Mouse (Mus musculus) heart, embryonic 14.5 days (tissue): ENCODE measurements around the gene Fbxo21. TPM values are rescaled to one million over a fixed set of nuclear protein-coding genes. Genes with fewer than 3 reads are reported as not detected.
A peak's percentile ranks its signal among the peaks of the same experiment; 100 is the strongest.

ENCODE experiments used
- ATAC-seq: fragments of 200-750 bp; cut with Nextera tagmentation; 2 replicates; pipeline ENCODE4 v1.8.0; 2017; ENCODE audit warnings: low read depth, moderate TSS enrichment; ENCODE audit not compliant: insufficient number of reproducible peaks, insufficient read depth, low FRiP score
- H3K27ac ChIP-seq, 2 experiments: fragments of 200-500 bp in 1 of 2; fragments of 300-500 bp in 1 of 2; sonication (generic) in 1 of 2; replicated peaks in 1 of 2; 2 replicates each; pipeline ENCODE4 v1.5.1; 2012 to 2014; ENCODE audit warnings: low read depth in 2 of 2, low read length in 2 of 2, control low read depth in 1 of 2, mild to moderate bottlenecking in 1 of 2, mixed read lengths in 1 of 2; ENCODE audit not compliant: control insufficient read depth in 1 of 2, insufficient read depth in 1 of 2
- H3K27me3 ChIP-seq: fragments of 300-500 bp; sonication (generic); 2 replicates; pipeline ENCODE4 v1.6.1; 2014; ENCODE audit warnings: mild to moderate bottlenecking, low read length, control low read depth; ENCODE audit not compliant: control insufficient read depth, insufficient read depth
- H3K36me3 ChIP-seq: fragments of 300-500 bp; sonication (generic); 2 replicates; pipeline ENCODE4 v1.6.1; 2014; ENCODE audit warnings: mild to moderate bottlenecking, control low read depth, low read length, mixed read lengths; ENCODE audit not compliant: control insufficient read depth, insufficient read depth
- H3K4me1 ChIP-seq, 2 experiments: fragments of 200-500 bp in 1 of 2; fragments of 300-500 bp in 1 of 2; sonication (generic) in 1 of 2; 2 replicates each; pipeline ENCODE4 v1.6.1; 2012 to 2014; ENCODE audit warnings: low read length in 2 of 2, control low read depth in 1 of 2, mixed read lengths in 1 of 2; ENCODE audit not compliant: control insufficient read depth in 2 of 2, insufficient read depth in 2 of 2
- H3K4me2 ChIP-seq: fragments of 300-500 bp; sonication (generic); 2 replicates; pipeline ENCODE4 v1.6.1; 2014; ENCODE audit warnings: mild to moderate bottlenecking, low read length
- H3K4me3 ChIP-seq, 2 experiments: fragments of 200-500 bp in 1 of 2; fragments of 300-500 bp in 1 of 2; sonication (generic) in 1 of 2; 2 replicates each; pipeline ENCODE4 v1.5.1; 2012 to 2014; ENCODE audit warnings: low read length in 2 of 2, mild to moderate bottlenecking in 2 of 2, control low read depth in 1 of 2, low read depth in 1 of 2, moderate library complexity in 1 of 2; ENCODE audit not compliant: control insufficient read depth in 1 of 2, insufficient read depth in 1 of 2
- H3K9ac ChIP-seq: fragments of 300-500 bp; sonication (generic); 2 replicates; pipeline ENCODE4 v1.6.1; 2014; ENCODE audit warnings: mild to moderate bottlenecking, low read length
- H3K9me3 ChIP-seq: fragments of 300-500 bp; sonication (generic); 2 replicates; pipeline ENCODE4 v1.6.1; 2016; ENCODE audit warnings: low read length, control low read depth; ENCODE audit not compliant: control insufficient read depth
- WGBS: fragments of 180-500 bp; shearing (Covaris S2); extraction: QIAGEN DNeasy Blood & Tissue Kit; methylation state at CpG from one replicate; pipeline ENCODE4 v1.1.7; 2014; 5-methylcytosine and 5-hydroxymethylcytosine counted together
- polyA plus RNA-seq: library from polyadenylated mRNA; unstranded; fragments of >200 nt; fragmentation: Nextera tagmentation; extraction: Ambion mirVana; gene quantifications from 2 replicates; pipeline ENCODE4 v1.2.1, GENCODE M21; 2014

Fbxo21 gene
- polyA plus RNA-seq, 1 experiment from 2014 or later = 53.8 TPM

DNA sequence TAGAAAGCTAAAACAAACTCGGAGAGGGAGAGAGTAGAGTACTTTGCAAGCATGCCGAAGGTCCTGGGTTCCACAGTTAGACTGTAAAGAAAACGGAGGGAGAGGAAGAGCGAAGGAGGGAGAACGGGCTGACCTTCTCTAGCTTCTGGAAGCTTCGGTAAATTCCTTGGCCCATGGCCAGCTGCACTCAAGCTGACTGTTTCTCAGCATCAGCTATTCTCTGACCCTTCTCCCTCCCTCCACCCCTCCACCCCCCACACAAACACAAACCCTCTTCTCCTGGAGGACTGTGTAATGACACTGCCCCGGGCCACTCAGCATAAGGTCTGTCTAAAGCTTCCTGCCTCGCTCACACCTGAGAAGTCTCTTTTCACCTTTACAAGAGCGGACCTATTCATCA lies 11.8 kb upstream of the Fbxo21 start:
- peak; percentile 15; the same call in 1 of the 2 replicates for ATAC-seq
- Histone ChIP-seq H3K4me3 (no peak overlapping the region), H3K27ac (no peak overlapping the region), H3K4me2 (peak overlapping the region; percentile 25; the same call in 1 of the 2 replicates), H3K27me3 (no peaks in the 10 kb centered on the region), H3K36me3 (no peaks in the 10 kb centered on the region), H3K4me1 (peaks cover 8 to 11% of the 10 kb centered on the region in 2 experiments; a peak in 3 of 4 replicates), H3K9ac (no peak overlapping the region), H3K9me3 (no peaks in the 10 kb centered on the region)
- 23% methylated on average over 9 of the region's 9 CpGs for WGBS

- no peaks in the 10 kb centered on the region for H3K36me3 ChIP-seq
- no peak overlapping the region for H3K4me3 ChIP-seq
- H3K27ac ChIP-seq = no peak overlapping the region
- 73% methylated on average over 9 of the region's 9 CpGs for WGBS
- no peak overlapping the region for H3K4me2 ChIP-seq
- no peak for ATAC-seq
- peaks cover 8 to 11% of the 10 kb centered on the region in 2 experiments; a peak in 3 of 4 replicates for H3K4me1 ChIP-seq
- no peak overlapping the region for H3K9ac ChIP-seq
- no peaks in the 10 kb centered on the region for H3K27me3 ChIP-seq
- H3K9me3 ChIP-seq = no peaks in the 10 kb centered on the region
These were observed 9.6 kb upstream of the Fbxo21 start for GRCm38 (mm10) chr5:117966956-117967355.

DNA sequence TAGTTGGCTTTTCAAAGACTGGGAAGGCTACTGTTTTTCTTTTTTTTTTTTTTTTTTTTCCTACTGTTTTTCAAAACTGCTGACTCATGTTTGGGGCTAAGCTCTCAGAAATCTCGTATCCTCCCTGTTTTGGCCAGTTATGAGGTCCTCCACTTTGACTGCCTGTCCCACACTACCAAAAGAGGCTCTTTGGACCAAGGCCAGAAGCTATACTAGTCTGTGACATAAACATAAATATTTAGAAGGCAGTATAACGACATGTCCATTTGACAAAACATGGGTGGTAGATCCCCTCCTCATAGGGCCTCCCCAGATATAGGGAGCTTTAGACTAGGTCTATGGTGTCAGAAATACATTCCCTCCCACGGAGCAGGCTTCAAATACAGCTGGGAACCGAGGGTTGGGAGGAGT lies 8.9 kb upstream of the Fbxo21 start:
- no peaks in the 10 kb centered on the region for H3K27me3 ChIP-seq
- H3K4me3 ChIP-seq = no peak overlapping the region
- peaks cover 8 to 11% of the 10 kb centered on the region in 2 experiments; a peak in 3 of 4 replicates for H3K4me1 ChIP-seq
- H3K9me3 ChIP-seq = no peaks in the 10 kb centered on the region
- WGBS = 43% methylated on average over 4 of the region's 4 CpGs
- no peaks in the 10 kb centered on the region for H3K36me3 ChIP-seq
- H3K9ac ChIP-seq = no peak overlapping the region
- H3K27ac ChIP-seq = no peak overlapping the region
- no peak for ATAC-seq
- H3K4me2 ChIP-seq = no peak overlapping the region

DNA sequence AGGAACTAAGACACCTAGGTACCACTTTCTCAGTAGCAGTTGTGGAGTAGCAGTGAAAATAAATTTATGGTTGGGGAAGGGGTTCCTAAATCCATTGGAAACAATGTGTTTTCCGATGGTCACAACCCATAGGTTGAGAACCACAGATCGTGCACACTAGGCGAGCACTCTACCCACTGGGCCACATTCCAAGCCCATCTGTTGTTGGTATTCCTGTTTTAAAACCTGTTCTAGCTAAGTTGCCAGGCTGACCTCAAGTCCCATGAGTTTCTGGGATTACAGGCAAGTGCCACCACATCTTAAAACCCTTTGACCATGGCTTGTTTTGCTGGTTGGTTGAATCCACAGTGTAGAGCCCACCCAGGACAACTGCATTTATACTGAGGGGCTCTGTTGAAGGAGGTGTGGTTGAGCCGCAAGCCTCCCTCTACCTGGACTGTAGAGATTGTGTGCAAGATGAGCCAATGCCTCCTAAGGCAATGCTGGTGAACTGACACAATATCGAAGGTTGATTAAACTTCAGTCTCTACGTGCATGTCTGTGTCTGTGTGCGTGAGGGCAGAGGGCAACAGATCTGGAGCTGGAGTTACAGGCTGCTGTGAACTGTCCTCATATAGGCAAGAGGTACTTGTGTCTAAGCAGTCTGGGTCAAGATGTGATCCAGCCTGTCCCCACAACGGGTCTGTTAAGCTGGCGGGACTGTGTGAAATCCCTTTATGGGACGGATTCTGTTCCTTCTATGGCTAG lies 6.7 kb upstream of the Fbxo21 start:
- no peak overlapping the region for H3K9ac ChIP-seq
- WGBS = 89% methylated on average over 10 of the region's 10 CpGs
- H3K27ac ChIP-seq = no peak overlapping the region
- H3K4me2 ChIP-seq = no peak overlapping the region
- H3K9me3 ChIP-seq = no peaks in the 10 kb centered on the region
- H3K4me1 ChIP-seq = peaks cover 2 to 4% of the 10 kb centered on the region in 2 experiments; a peak in 2 of 4 replicates
- no peak overlapping the region for H3K4me3 ChIP-seq
- no peaks in the 10 kb centered on the region for H3K27me3 ChIP-seq
- no peaks in the 10 kb centered on the region for H3K36me3 ChIP-seq
- ATAC-seq = no peak

DNA sequence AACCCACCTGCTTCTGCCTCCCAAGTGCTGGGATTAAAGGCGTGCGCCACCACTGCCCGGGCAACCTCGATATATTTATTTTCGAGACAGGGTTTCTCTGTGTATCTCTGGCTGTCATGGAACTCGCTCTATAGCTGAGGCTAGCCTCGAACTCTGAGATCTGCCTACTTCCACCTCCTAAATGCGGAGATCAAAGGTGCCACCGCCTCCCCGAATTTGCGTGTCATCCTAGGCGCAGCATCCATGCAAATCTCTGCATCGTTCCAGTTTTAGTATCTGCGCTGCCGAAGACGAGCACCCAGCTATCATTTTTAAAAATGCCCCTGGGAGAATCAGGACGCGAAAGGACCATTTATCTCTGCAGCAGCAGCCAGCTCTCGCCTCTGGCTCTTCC lies 270 bp upstream of the Fbxo21 start:
- ATAC-seq = no peak
- H3K36me3 ChIP-seq = peaks cover 24% of the 10 kb centered on the region
- H3K4me3 ChIP-seq = peak overlapping the region; percentile 80 to 99
- H3K4me1 ChIP-seq = peaks cover 9 to 12% of the 10 kb centered on the region in 2 experiments
- no peak overlapping the region for H3K27ac ChIP-seq
- peak overlapping the region; percentile 98 for H3K9ac ChIP-seq
- peak overlapping the region; percentile 77 for H3K4me2 ChIP-seq
- WGBS = 21% methylated on average over 19 of the region's 19 CpGs
- no peaks in the 10 kb centered on the region for H3K27me3 ChIP-seq
- H3K9me3 ChIP-seq = no peaks in the 10 kb centered on the region

GRCm38 (mm10) chr5:117977501-117978158 lies 1.1 kb downstream of the Fbxo21 start:
- peaks cover 36% of the 10 kb centered on the region for H3K36me3 ChIP-seq
- H3K4me3 ChIP-seq = peak overlapping the region; percentile 80 to 99
- H3K4me2 ChIP-seq = peak overlapping the region; percentile 77
- WGBS = 21% methylated on average over 30 of the region's 30 CpGs
- no peak for ATAC-seq
- H3K9me3 ChIP-seq = no peaks in the 10 kb centered on the region
- peaks cover 9 to 12% of the 10 kb centered on the region in 2 experiments for H3K4me1 ChIP-seq
- no peaks in the 10 kb centered on the region for H3K27me3 ChIP-seq
- H3K27ac ChIP-seq = peak overlapping the region in 1 of 2 experiments; percentile 78; a peak in 1 of 4 replicates
- peak overlapping the region; percentile 98 for H3K9ac ChIP-seq

DNA sequence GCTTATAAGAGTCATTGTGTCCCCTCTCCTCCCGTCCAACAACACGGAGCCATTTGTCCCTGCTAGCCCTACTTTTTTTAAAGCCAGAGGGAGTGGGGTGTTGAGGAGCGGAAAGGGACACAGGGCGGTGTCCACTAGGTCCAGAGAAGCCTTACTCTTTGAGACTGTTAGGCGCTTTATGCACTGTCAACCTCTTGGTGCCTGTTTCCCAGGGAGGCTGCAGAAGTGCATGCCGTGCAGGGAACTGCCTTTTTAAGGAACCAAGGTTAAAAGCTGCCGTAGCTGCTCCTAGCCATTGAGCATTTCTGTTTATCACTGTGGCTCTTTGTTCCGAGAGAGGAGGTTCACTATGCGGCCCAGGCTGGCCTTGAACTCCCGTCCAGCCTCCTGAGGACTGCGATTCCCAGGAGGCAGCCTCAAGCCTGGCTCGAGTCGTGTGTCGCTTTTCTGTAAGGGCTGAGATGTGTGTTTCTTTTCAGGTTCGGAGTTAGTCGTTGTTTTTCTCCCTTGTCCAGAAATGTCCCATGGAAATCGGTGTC lies 1.7 kb downstream of the Fbxo21 start:
- H3K9me3 ChIP-seq = no peaks in the 10 kb centered on the region
- H3K27ac ChIP-seq = no peak overlapping the region
- H3K27me3 ChIP-seq = no peaks in the 10 kb centered on the region
- H3K4me3 ChIP-seq = peak overlapping the region; percentile 80 to 99; a peak in 3 of 4 replicates
- peak overlapping the region; percentile 77 for H3K4me2 ChIP-seq
- peaks cover 9 to 12% of the 10 kb centered on the region in 2 experiments for H3K4me1 ChIP-seq
- peak overlapping the region; percentile 98 for H3K9ac ChIP-seq
- peaks cover 42% of the 10 kb centered on the region for H3K36me3 ChIP-seq
- ATAC-seq = no peak
- 70% methylated on average over 17 of the region's 17 CpGs for WGBS
